Mouse (Mus musculus): ENCODE measurements around the gene Larp4.

GRCm38 (mm10) chr15:100063229-100063773, 93.4 kb downstream of the Larp4 start:
- TF ChIP-seq CTCF (IDR thresholded peaks at IDR 0.05; ENCODE audit: low read depth) (no peak), EP300 (IDR thresholded peaks at IDR 0.05; ENCODE audit: low read depth) (no peak)
